Mouse (Mus musculus) stomach, postnatal 0 days (tissue): Measurements from ENCODE around the gene Naaladl2. TPM values are rescaled to one million over a fixed set of nuclear protein-coding genes. Genes with fewer than 3 reads are reported as not detected.

ENCODE experiments used
- ATAC-seq: fragments of 200-750 bp; cut with Nextera tagmentation; 2 replicates; pipeline ENCODE4 v1.8.0; 2017; ENCODE audit not compliant: low FRiP score, low TSS enrichment
- DNase-seq: peaks from one replicate; pipeline ENCODE4 v3.0.0-alpha.2; 2016; ENCODE audit warnings: low spot score
- H3K27ac ChIP-seq: fragments of 300-500 bp; sonication (generic); replicated peaks from 2 replicates; pipeline ENCODE4 v1.5.1; 2014; ENCODE audit warnings: mild to moderate bottlenecking, control low read depth
- H3K27me3 ChIP-seq: fragments of 300-500 bp; sonication (generic); 2 replicates; pipeline ENCODE4 v1.6.1; 2014; ENCODE audit warnings: low read length; ENCODE audit not compliant: control insufficient read depth, insufficient read depth
- H3K36me3 ChIP-seq: fragments of 300-500 bp; sonication (generic); 2 replicates; pipeline ENCODE4 v1.6.1; 2014; ENCODE audit warnings: low read length, mixed read lengths; ENCODE audit not compliant: control insufficient read depth, insufficient read depth
- H3K4me1 ChIP-seq: fragments of 300-500 bp; sonication (generic); replicated peaks from 2 replicates; pipeline ENCODE4 v1.6.1; 2014; ENCODE audit warnings: antibody characterized with exemption; ENCODE audit not compliant: control insufficient read depth, insufficient read depth
- H3K4me2 ChIP-seq: fragments of 300-500 bp; sonication (generic); replicated peaks from 2 replicates; pipeline ENCODE4 v1.6.1; 2014; ENCODE audit warnings: low read depth, mild to moderate bottlenecking, control low read depth, moderate library complexity
- H3K4me3 ChIP-seq: fragments of 300-500 bp; sonication (generic); 2 replicates; pipeline ENCODE4 v1.5.1; 2014; ENCODE audit warnings: low read depth, low read length, control low read depth
- H3K9ac ChIP-seq: fragments of 300-500 bp; sonication (generic); 2 replicates; pipeline ENCODE4 v1.6.1; 2014; ENCODE audit warnings: mild to moderate bottlenecking, low read length, control low read depth, mixed read lengths
- H3K9me3 ChIP-seq: fragments of 300-500 bp; sonication (generic); 2 replicates; pipeline ENCODE4 v1.6.1; 2016; ENCODE audit warnings: low read length; ENCODE audit not compliant: control insufficient read depth
- CTCF ChIP-seq: IDR thresholded peaks from 2 replicates; pipeline ENCODE4 v1.5.1; 2016; ENCODE audit warnings: antibody characterized with exemption, low read depth, mild to moderate bottlenecking, moderate library complexity
- EP300 ChIP-seq: optimal IDR thresholded peaks from 2 replicates; pipeline ENCODE3; 2016; ENCODE audit warnings: antibody characterized with exemption
- WGBS: fragments of 180-500 bp; shearing (Covaris S2); extraction: QIAGEN DNeasy Blood & Tissue Kit; methylation state at CpG from one replicate; pipeline ENCODE4 v1.1.7; 2014; 5-methylcytosine and 5-hydroxymethylcytosine counted together
- polyA plus RNA-seq: library from polyadenylated mRNA; unstranded; fragments of >200 nt; fragmentation: Nextera tagmentation; extraction: Ambion mirVana; gene quantifications from 2 replicates; pipeline ENCODE4 v1.2.1, GENCODE M21; 2015

Gene Naaladl2
- polyA plus RNA-seq, 1 experiment from 2014 or later, result 5.9 TPM

DNA sequence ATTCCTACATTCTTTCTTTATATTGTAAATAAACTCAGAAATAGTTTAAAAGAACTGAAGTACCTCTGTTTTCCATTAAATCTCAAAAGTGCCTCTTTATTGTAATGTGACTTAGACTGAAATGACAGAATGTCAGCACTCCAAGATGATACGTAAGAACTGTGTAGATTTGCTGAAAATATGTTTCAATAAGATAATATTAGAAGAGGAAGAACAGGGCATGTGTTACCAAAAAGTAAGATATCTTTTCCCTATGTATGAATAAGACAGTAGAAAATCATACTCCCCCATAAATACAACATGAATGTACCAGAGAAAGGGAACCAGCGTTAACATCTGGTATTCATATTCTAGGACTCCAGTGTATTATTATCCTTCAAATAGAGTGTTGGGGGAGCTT lies 362.4 kb downstream of the Naaladl2 start:
- ATAC-seq (no peak), DNase-seq (no peak)
- Histone ChIP-seq H3K9me3 (no peaks in the 10 kb centered on the region), H3K4me3 (no peak overlapping the region), H3K27ac (no peak overlapping the region), H3K4me2 (no peak overlapping the region), H3K27me3 (no peaks in the 10 kb centered on the region), H3K9ac (no peak overlapping the region), H3K36me3 (no peaks in the 10 kb centered on the region), H3K4me1 (no peaks in the 10 kb centered on the region)
- WGBS, result 78% methylated on average over 2 of the region's 2 CpGs
- TF ChIP-seq EP300 (no peak), CTCF (no peak)

DNA sequence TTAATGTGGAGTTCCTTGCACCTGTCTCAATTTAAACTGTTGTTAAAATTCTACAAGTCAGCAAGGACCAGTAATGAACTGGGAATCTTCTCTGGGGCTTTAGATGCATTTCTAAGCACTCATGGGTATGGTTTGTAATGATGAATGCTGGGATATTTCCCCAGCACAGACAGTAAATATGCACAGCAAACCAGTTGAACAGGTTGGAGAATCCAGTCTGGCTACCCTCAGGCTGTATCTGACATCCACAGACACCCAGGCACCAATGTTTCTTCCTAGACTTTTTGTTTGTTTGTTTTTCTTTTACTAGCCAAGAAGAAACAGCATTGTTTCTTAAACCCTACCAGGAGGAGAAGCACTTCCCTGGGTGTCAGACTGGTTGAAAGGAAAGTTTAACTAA lies 365.6 kb downstream of the Naaladl2 start:
- no peaks in the 10 kb centered on the region for H3K9me3 ChIP-seq
- H3K9ac ChIP-seq, result no peak overlapping the region
- no peak for ATAC-seq
- no peaks in the 10 kb centered on the region for H3K4me1 ChIP-seq
- no peak overlapping the region for H3K4me3 ChIP-seq
- H3K4me2 ChIP-seq, result no peak overlapping the region
- no peaks in the 10 kb centered on the region for H3K36me3 ChIP-seq
- DNase-seq, result peak; percentile 40
- H3K27me3 ChIP-seq, result no peaks in the 10 kb centered on the region
- no peak for TF ChIP-seq CTCF
- no peak for TF ChIP-seq EP300
- no peak overlapping the region; the same call in 1 of the 2 replicates for H3K27ac ChIP-seq

GRCm38 (mm10) chr3:24749055-24749454 lies 395.0 kb downstream of the Naaladl2 start:
- Histone ChIP-seq H3K9ac (no peak overlapping the region), H3K27ac (no peak overlapping the region), H3K4me1 (no peaks in the 10 kb centered on the region), H3K4me2 (no peak overlapping the region), H3K27me3 (no peaks in the 10 kb centered on the region), H3K9me3 (no peaks in the 10 kb centered on the region), H3K4me3 (no peak overlapping the region), H3K36me3 (no peaks in the 10 kb centered on the region)
- TF ChIP-seq EP300 (no peak), CTCF (no peak)
- DNase-seq (peak; percentile 33), ATAC-seq (0 out of 2 replicates have a peak, but pooled peaks have one; percentile 35)
- WGBS, result 26% methylated on average over 3 of the region's 3 CpGs

DNA sequence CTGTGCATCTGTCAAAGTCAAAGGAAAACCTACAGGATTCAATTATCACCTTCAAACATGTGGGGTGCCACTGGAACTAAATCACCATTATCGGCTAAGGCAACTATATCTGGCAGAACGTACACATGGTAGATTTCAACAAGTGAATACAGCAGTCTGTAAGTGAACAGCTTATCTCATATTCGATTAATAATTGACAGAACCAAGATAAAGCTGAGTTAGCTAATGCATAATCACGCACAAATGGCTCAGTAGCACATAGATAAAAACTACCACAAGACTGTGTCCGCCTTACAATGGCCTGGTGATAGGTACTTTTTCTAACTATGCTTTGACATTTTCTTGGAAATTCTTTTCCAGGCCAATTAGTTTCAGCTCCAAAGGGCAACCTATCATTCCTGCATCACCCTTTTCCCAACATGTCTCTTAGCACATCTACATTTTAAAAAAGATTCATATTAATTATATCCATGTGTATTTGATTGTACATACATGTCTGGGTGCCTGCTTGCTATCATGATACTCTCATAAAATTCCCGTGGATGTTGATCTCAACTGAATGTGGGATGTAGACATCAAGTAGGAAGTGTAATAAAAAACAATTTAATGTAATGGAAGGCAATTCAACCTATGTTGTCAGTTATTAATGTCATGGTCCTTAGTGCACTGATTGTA lies 396.7 kb downstream of the Naaladl2 start:
- H3K27ac ChIP-seq, result no peak overlapping the region
- H3K27me3 ChIP-seq, result no peaks in the 10 kb centered on the region
- WGBS, result 55% methylated on average over 6 of the region's 6 CpGs
- TF ChIP-seq EP300 (no peak), CTCF (no peak)
- peak; percentile 95 for ATAC-seq
- H3K9ac ChIP-seq, result no peak overlapping the region
- H3K9me3 ChIP-seq, result no peaks in the 10 kb centered on the region
- DNase-seq, result no peak
- H3K36me3 ChIP-seq, result no peaks in the 10 kb centered on the region
- no peaks in the 10 kb centered on the region for H3K4me1 ChIP-seq
- no peak overlapping the region for H3K4me3 ChIP-seq
- H3K4me2 ChIP-seq, result no peak overlapping the region

DNA sequence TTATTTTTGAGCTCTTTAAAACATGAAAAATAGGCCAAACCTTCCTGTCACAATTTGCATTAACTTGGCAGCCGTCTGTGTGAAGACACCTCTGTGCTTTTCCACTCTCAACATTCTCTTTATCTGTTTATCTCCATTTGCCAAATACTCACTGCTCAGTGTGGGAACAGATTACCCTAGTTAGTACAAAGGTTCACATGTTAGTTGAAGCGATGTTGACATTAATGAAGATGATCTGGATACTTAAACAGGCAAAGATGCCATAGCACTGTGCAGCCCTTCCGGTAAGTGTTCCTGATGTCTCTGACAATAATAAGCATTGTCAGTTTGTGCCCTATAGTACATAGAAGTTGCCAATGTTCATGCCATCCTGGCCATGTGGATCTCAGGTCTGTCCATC lies 400.1 kb downstream of the Naaladl2 start:
- DNase-seq, result no peak
- H3K4me2 ChIP-seq, result no peak overlapping the region
- H3K36me3 ChIP-seq, result no peaks in the 10 kb centered on the region
- H3K4me3 ChIP-seq, result no peak overlapping the region
- no peak overlapping the region for H3K27ac ChIP-seq
- H3K9ac ChIP-seq, result no peak overlapping the region
- H3K27me3 ChIP-seq, result no peaks in the 10 kb centered on the region
- 58% methylated on average over 3 of the region's 3 CpGs for WGBS
- H3K9me3 ChIP-seq, result no peaks in the 10 kb centered on the region
- ATAC-seq, result no peak
- TF ChIP-seq CTCF (no peak), EP300 (no peak)
- H3K4me1 ChIP-seq, result no peaks in the 10 kb centered on the region

- 37% methylated on average over 3 of the region's 3 CpGs for WGBS
- Histone ChIP-seq H3K9me3 (no peaks in the 10 kb centered on the region), H3K36me3 (no peaks in the 10 kb centered on the region), H3K9ac (no peak overlapping the region), H3K4me2 (no peak overlapping the region), H3K27ac (no peak overlapping the region), H3K4me1 (no peaks in the 10 kb centered on the region), H3K27me3 (no peaks in the 10 kb centered on the region), H3K4me3 (no peak overlapping the region)
- TF ChIP-seq CTCF (no peak), EP300 (no peak)
- ATAC-seq (no peak), DNase-seq (no peak)
Measured at GRCm38 (mm10) chr3:24719181-24719749, 424.8 kb downstream of the Naaladl2 start.
